Mouse (Mus musculus) urinary bladder, adult 2 months (tissue): ENCODE measurements around the gene Slc39a2. TPM values are rescaled to one million over a fixed set of nuclear protein-coding genes. Genes with fewer than 3 reads are reported as not detected.
"Not testable (repeated sequence)": the region's sequence is repeated elsewhere in the genome, so short reads cannot be mapped to it uniquely, and the experiment has no call there.

ENCODE experiments used
- DNase-seq: peaks from one replicate; pipeline ENCODE4 v3.0.0; 2022; ENCODE audit warnings: low spot score
- polyA plus RNA-seq: library from polyadenylated mRNA; depleted of rRNA; stranded (reverse); fragments of >200 nt; gene quantifications from 2 replicates; pipeline ENCODE4 v1.2.3, GENCODE M21; 2012

Slc39a2 gene
- polyA plus RNA-seq, 1 experiment = 2.0 TPM

- peak; percentile 74 for DNase-seq
Observed at GRCm38 (mm10) chr14:51902806-51903710, 10.4 kb downstream of the Slc39a2 start.

GRCm38 (mm10) chr14:51903782-51904181 lies 11.1 kb downstream of the Slc39a2 start:
- no peak for DNase-seq

- no peak for DNase-seq
Observed at GRCm38 (mm10) chr14:51904706-51905105, 12.0 kb downstream of the Slc39a2 start.

- DNase-seq = no peak
Observed at GRCm38 (mm10) chr14:51906102-51906501, 13.4 kb downstream of the Slc39a2 start.

DNA sequence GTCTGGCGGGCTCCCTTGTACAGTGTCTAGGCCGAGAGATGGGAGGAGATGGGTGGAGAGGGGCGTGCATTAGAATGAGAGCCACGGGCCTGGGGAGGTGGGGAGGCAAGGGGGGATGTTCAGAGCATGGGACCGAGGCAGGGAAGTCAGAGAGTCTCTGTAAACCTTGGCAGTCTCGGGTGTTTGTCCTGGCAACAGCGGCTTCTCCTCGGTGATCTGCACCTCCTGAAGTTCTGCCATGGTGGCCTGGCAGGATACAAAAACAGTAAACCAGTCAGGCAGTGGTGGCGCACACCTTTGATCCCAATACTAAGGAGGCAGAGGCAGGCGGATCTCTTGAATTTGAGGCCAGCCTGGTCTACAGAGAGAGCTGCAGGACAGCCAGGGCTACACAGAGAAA lies 18.6 kb downstream of the Slc39a2 start:
- DNase-seq = no peak

DNA sequence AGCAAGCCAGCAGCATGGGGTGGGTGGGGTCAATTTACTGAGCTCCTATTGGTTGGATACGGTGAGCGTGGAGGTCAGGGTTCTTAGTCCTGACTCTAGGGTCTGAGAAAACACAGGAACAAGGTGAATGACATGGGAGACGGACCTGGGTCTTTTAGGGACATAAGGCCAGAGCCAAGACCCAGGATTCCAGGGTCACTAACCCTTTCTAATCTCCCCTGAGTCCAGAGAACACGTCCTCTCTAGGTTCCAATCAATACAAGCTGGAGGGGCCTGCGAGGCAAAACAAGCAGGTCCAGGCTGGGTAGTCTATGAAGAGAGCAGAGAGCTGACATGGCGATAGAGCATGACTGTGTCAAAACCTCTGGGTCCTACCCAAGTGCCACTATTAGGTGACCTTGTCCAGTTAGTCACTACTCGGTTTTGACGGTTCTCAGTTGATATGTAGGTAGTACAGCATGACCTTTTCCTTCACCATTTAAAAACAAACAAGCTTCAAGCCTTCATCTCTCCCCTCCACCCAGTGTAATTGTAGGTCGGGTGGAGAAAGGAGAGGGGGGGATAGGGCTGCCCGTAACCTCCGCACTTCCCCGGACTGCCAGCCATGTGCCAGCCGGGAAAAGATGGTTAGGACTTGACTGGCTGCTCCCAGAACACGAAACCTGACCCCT lies 19.8 kb downstream of the Slc39a2 start:
- DNase-seq = no peak

DNA sequence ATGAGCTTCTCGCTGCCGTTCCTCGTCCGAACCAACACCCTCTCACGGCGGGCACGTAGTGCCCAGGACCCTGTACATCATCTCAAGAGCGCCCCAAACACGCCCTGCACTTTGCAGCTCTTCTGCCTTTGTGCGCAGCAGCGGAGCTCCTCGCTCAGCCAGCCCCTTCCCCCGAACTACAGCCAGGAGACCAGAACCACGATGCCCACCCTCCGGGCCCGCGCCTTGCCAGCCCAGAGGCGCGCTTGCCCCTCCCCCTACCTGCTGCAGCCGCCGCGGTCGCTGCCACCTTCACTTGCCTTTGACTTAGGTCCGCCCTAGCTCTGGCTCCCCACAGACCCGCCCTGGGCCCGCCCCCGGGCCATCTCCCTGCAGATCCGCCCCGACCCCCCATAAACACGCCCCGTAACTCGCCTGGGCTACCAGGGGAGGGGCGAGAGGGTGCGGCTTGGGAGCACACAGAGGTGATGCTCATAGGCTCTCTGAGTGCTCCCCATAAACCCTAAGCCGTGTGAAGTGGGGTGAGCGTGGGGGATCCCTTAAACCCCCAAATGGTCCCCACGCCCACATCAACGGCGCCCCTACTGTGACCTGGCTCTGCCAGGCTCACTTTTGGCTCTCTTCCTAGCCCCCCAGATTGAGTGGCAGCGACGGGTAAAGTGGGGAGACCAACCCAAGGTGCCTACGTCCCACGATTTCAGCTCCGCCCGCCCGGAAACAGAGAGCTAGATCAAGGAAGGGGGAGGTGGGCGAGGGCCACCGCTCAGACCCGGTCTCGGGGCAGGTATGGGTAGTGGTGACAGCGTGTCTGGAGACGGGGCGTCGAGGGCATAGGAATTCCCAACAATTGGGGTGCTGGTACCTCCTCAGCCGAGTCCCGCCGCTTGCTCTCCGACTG lies 20.6 kb downstream of the Slc39a2 start:
- DNase-seq = peak; percentile 83

- DNase-seq = peak; percentile 57
Observed at GRCm38 (mm10) chr14:51913960-51914762, 21.5 kb downstream of the Slc39a2 start, which contains the start of gene Ndrg2. TSS of gene Ndrg2 (minus strand) at chr14:51914158.

DNA sequence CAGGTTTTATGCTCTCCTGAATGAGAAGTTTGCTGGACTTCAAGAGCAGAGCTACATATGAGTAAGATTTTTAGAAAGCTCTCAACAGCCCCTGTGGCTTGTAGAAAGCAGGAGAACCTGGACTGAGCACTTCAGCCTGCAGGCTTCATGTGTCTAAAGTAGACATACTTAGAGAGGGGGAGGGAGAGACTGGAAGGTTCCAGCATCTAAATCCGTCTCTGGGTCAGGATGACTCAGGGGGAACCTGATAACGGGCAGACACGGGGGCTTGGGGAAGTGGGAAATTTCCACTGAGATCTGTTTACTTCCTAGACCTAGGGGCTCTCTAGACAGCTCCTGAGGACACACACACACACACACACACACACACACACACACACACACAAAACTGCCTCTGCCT lies 22.3 kb downstream of the Slc39a2 start:
- no peak for DNase-seq

- no peak for DNase-seq
Observed at GRCm38 (mm10) chr14:51916539-51916938, 23.9 kb downstream of the Slc39a2 start.

GRCm38 (mm10) chr14:51918125-51918524 lies 25.4 kb downstream of the Slc39a2 start, which contains the start of gene Tppp2:
TSS of gene Tppp2 (plus strand) at chr14:51918425.
- no peak for DNase-seq

DNA sequence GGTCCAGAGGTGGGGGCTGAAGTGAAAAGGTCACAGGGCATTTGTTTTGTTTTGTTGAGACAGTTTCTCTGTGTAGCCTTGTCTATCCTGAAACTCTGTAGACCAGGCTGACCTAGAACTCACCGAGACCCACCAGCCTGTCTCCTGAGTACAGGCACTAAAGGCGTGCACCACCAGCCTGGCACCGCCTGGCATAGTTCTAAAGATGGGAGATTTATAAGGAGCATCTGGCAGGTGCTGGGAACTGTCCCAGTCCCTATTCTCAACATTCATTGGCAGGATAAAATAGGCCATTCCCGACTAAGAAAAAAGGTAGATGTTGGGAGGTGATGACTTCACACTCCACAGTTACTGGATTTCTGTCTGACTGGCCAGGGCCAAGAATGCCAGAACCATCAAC lies 26.3 kb downstream of the Slc39a2 start:
- DNase-seq = no peak

GRCm38 (mm10) chr14:51921759-51922570 lies 29.3 kb downstream of the Slc39a2 start:
- DNase-seq = no peak

- DNase-seq = no peak
Observed at GRCm38 (mm10) chr14:51922571-51922865, 29.8 kb downstream of the Slc39a2 start, which contains the start of gene Rnase13. TSS of gene Rnase13 (minus strand) at chr14:51922773.

- no peak for DNase-seq
Observed at GRCm38 (mm10) chr14:51922910-51923309, 30.2 kb downstream of the Slc39a2 start.

DNA sequence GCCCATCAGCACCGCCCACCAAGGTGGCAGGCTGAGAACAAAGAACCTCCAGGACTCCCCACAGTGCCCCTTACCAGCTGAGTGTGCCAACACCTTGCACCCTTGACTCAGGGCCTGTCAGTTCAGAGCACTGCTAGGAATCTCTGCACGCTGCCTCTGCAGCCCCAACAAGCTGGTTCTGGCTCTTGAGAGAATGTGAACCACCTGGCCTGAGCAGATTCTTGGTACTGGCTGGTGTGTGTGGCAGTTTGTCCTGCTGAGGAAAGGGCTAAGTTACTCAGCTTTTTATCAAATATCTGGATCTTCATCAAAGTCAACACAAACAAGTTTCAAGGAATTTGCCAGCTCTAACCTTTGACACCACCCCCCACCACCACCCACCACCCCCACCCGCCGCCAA lies 30.8 kb downstream of the Slc39a2 start:
- DNase-seq = no peak

GRCm38 (mm10) chr14:51926930-51927329 lies 34.2 kb downstream of the Slc39a2 start:
- DNase-seq = not testable (repeated sequence)

DNA sequence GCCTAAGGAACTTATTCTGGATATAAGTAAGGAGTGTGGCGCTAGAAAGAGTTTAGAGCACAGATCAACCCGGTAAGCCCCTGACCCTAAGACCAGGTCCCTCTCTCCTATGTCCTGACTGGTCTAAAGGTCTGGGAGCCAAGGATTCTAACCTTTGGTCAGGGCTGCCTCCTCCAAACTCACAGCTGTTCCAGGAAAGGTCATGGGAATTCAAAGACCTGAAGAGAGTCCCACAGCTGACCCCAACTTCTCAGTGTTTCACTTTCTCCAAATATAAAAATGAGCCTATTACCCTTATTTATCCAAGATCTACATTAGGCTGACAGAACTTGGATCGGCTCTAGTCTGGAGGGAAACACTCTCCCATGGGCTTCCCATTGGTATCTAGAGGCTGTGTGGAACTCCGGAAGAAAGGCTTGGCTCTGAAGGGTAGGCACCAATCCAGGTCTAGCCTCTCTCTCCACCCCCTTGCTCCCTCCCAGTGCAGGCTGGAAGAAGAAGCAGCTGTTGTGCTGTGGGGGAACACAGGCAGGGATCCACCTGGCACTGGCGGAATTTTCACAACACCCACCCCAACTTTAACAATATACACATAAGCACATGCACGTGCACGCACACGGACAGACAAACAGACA lies 36.7 kb downstream of the Slc39a2 start:
- DNase-seq = no peak

- DNase-seq = no peak
Observed at GRCm38 (mm10) chr14:51929968-51930367, 37.3 kb downstream of the Slc39a2 start.

DNA sequence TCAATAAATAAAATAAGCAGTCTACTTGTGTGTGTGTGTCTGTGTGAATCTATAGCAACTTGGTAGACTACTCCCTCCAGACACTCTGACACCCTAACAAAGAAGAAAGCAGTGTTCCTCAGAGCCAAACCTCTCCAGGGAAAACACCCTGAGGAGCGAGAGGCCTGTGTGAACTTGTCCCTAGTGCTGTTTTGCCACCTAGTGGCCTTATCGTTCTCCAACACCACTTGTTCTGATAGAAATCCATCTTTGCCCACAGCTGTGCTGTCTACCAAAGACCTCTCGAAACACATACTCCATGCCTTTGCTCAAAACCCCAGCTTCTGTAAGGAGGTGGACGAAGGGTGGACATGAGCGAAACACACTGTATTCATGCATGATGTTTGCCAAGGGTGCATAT lies 38.1 kb downstream of the Slc39a2 start:
- no peak for DNase-seq
